Mouse (Mus musculus) Muller cell, postnatal 12 days (primary cell): Measurements from ENCODE around the gene Fbxo27.
"Not testable (repeated sequence)": the region's sequence is repeated elsewhere in the genome, so short reads cannot be mapped to it uniquely, and the experiment has no call there.

ENCODE experiments used
- DNase-seq: peaks from one replicate; pipeline ENCODE4 v3.0.0-alpha.2; 2015; ENCODE audit errors: inconsistent ontology term

Fbxo27 gene

DNA sequence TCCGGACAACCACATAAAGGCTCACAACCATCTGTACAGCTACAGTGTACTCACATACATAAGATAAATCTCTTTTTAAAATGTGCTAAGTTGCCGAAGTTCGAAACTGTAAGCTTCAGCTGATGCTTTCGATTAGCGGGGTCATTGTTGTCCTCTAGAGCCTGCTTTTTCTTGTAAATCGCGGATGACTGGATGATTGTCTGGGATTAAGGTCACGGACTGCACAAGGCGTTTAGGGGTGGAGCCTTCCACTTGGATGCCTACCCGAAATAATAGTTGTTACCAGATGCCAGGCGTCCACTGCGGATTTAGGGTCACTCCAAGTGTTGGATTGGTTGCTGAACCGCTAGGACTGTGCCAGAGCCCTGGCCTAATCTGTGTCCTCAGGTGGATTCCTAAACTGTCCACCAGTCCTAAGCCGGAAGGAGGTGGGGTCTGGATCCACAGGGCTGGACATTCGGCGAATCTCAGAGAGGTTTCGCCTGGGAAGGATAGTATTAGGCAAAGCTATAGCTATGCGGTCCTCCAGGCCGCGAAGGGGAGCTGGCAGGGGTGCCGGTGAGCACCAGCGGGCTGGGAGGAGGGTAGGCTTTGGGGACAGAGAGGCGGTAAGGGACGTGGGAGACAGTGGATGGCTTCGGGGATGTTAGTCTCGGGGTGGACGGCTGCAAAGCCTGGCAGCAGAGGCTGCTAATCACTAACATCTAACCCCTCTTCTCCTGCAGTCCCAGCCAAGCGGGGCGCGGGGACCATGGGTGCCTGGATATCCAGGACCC lies at the start of gene Fbxo27:
Gene Fbxo27 (plus strand): TSS at position 305 of the 776 bp plus-strand sequence.
- peak; percentile 66 for DNase-seq

DNA sequence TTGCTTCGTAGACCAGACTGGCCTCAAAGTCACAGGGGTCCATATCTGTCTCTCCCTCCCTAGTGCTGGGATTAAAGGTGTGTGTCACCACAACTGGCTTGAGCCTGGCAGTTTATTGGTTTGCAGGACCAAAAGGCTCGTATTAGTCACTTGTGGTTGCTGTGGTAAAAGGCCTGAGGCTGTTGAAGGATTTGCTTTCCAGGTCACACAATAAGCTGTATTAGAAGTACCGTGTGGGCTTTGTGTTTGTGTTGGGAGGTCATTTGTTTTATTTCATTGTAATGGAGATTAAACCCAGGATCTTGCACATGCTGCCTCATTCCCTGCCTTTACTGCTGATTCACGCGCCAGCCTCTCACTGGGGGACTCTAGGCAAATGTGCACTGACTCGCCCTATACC lies 47.3 kb upstream of the Fbxo27 start:
- peak; percentile 21 for DNase-seq

DNA sequence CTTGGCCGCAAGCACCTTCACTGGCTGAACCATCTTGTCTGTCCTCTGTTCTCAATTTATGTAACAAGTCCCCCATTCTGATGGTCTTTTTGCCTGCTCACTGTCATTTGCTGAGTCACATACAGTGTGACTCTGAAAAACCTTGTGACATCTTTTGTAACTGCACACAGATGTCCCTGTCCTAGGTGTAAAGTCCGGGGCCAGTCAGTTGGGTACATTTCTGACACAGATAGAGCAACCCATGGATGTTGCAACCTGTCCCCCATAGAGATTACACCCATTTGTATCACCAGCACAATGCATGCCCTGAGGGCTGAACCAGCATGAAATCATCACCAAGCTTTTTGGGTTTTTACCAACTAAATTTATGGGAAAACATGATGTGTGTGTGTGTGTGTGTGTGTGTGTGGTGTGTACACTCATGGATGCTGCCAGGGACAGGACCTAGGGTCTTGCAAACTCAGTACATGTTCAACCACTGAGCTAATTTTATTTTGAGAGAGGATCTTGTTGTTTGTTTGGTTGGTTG lies 46.6 kb upstream of the Fbxo27 start:
- no peak for DNase-seq

DNA sequence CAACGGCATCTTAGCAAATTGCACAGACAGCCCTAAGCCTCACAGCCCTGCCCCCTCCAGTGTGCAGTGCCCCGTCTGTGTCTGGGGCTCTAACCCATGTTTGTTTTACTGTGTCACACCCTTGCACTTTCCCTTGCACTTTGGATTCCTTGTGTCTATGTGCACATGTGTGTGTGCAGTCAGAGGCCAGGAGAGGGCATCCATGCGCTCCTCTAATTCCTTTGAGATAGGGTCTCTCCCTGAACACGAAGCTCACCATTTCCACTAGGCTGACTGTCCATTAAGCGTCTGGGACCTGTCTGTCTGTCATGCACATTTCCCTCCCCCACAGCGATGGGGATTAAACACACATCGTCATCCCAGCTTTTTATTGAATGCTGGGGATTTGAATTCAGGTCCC lies 45.6 kb upstream of the Fbxo27 start:
- DNase-seq = no peak

DNA sequence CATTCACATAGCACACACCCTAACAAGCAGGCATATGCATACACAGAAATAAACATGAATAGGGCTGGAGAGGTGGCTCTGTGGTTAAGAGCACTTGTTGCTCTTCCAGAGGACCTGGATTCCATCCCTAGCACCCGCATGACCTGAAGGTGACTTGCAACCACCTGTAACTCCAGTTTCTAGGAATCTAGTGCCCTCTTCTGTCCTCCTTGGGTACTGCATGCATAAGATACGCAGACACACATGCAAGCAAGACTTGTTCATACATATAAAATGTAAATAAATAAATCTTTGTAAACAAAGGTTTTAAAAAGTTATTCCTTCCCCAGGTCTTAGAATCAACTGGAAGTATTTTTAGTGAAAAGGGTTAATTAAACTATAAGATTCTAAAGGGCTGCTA lies 41.5 kb upstream of the Fbxo27 start:
- DNase-seq = no peak

DNA sequence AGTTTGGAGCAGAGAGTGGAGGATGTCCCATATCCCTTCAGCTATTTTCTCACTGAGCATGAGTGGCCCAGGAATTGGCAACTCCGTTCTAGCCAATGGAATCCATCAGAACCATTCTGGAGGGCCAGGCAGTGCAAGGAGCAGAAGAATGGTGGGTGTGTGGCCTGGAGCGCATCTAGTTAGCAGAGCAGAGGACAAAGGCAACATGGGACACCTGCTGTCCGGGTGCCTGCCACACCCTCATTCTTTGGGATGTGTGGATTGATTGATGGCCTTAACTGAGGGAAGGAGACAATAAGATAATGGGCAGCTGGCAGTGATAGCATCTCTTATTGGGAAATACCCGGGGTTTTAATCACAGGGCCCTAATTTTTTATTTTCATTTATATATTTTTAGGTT lies 36.2 kb upstream of the Fbxo27 start:
- no peak for DNase-seq

DNA sequence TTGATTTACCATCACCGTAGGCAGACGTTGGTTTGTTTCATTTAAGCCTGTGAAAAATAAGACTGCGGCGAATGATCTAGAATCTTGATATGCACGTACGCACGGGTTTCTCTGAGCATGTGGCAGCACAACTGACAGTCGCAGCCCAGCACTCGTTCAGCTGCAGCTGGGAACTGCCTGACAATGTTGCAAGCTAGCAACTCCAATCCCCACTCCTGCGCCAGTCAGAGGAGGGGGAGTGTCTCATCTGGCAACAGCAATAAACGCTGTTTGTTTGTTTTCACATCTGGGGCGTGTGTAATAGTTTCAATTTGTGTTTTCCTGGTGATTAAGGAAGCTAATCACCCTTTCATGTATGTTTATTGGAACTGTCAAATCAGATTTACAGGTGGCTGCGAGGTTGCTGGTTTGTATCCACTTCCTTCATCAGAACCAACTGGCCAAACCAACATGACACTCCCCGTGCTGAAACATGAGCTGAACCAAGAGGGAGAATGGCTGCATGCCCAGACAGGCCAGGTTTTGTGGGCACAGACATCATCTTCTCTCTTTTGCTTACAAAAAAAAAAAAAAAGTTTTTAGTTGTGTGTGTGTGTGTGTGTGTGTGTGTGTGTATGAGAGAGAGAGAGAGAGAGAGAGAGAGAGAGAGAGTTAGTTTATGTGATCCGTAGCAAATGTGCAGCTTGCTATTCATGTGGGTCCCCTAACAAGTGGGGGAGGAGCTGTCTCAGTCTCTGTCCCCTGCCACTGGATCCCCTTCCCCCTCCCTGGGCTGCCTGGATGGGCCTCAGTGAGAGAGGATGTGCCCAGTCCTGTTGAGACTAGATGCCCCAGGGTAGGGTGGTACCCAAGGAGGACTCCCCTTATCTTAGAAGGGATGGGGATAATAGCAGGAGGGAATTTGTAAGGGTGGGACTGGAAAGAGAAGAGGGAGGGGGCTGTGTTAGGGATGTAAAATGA lies 26.7 kb upstream of the Fbxo27 start:
- peak; percentile 72 for DNase-seq

DNA sequence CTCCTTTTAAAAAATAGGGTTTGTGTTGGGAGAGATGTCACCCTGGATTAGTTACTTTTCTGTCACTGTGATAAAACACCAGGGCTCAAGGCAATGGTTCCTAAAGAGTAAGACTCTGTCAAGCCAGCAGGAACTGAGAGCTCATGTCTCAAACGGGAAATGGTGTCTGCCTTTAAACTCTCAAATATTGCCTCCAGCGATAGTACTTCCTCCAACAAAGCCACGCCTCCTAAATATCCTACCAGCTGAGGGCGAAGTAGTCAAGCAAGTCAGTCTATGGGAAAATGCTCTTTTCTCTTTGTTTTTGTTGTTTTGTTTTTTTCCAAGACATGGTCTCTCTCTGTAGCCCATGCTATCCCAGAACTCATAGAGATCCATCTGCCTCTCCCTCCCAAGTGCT lies 21.5 kb upstream of the Fbxo27 start:
- no peak for DNase-seq

DNA sequence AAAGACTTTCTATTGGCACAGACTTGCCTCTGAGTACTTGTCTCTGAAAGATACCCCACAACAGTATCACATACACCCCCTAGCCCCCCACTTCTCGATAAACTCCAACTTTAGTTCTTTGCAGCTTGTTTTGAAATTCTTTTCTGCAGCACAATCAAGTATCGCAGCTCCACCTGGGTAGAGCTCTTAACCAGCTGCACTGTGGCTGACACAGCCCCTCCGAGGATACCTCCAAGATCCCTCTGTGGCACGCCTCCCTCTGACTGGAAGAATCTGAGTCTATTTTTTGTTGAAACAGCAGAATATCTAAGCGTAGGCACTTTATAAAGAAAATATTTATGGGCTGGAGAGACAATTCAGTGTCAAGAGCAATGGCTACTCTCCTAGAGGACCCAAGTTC lies 20.4 kb upstream of the Fbxo27 start:
- no peak for DNase-seq

DNA sequence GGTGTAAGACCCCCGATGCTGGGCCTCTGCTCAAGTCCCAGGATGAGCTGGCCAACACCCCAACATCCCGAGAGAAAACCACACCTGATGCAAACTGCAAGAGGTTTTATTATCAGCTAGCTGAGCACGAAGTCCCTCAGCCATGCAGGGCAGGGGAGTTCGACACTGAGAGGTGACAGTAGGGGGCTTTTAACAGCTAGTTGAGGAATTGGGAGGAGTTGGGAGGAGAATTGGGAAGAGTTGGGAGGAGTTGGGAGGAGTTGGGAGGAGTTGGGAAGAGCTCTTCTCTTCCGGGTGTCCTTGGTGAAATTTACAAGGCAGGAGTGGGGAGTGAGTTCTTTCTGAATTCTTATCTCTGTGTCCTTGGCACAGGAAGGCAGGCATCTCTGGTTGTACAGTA lies 19.9 kb upstream of the Fbxo27 start:
- DNase-seq = not testable (repeated sequence)

DNA sequence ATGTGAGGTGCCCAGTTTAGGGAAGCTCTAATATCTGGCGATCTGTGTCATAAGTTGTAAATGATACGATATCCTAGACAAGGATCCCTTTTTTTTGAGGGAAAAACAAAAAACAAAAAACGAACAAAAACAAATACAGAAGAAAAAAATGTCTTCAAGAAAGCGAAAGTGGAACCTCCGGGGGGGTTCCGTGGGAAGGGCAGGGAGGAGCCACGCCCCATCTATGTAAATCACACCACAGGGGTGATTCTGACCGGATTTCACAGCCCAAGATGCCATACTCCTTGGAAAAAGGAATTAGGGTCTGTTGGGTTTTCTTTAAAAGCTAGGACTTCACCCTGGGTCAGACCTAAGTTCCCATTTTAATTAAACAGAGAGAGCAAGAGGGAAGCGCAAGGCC lies 17.7 kb upstream of the Fbxo27 start:
- DNase-seq = no peak

DNA sequence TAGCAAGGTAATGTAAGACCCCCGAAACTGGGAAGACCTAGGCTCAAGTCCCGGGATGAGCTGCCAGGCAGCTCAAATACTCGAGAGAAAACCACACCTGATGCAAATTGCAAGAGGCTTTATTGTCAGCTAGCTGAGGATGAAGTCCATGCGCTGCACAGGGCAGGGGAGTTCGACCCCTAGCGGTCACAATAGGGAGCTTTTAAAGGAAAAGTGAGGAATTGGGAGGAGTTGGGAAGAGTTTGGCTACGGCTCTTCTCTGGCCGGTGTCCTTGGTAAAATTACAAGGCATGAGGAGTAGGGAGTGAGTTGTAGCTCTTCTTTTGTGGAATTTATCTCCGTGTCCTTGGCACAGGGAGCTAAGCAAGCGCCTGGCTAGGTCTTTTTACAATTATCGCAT lies 16.9 kb upstream of the Fbxo27 start:
- DNase-seq = no peak

DNA sequence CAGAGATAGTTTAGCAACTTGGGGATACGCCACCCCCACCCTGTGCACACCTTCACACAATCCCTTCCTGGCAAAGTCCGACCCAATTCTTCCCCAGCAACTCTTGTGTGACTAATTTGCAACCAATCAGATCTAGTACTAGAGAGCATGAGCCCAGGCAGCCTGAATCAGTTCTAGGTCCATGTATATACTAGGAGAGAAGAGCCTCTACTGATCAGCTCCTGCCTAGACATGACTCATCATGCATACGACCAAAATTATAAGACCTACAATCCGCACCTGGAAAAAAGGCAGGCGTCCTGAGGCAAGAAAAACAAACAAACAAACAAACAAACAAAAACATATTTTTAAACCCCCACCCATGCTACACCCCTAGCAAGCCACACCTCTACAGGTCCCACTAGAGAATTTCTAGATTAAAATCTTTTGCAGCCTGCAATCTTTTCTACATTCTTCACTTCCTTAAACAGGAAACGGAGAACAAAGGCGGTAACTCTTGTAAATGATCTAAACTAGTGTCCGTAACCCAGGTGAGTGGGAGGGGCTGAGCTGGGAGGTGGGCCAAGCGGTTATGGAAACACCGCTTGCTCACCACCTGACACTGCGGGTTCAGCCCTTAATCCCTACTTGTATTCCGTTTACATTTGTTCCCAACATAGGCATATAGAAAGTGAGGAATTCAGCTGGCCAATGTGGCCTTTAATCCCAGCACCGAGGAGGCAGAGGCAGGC lies 15.7 kb upstream of the Fbxo27 start:
- DNase-seq = no peak

DNA sequence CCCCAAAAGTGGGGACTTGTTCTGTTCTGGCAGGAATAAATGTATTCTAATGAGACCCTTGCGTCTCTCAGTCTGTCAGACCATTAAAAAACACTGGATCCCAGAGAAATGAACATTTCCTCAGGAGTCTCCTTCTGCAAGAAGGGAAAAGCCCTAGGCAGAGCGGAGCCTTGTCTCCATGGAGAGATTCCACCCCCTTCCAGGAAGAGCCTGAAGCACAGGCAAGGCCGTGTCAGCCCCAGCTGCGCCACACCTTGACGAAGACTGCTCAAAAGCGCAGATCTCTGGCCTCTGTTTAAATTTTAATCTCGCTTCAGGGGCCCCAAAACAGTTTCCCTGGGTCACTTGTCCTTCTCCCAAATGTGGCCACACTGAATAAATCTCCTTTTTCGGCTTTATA lies 15.0 kb upstream of the Fbxo27 start:
- DNase-seq = no peak

DNA sequence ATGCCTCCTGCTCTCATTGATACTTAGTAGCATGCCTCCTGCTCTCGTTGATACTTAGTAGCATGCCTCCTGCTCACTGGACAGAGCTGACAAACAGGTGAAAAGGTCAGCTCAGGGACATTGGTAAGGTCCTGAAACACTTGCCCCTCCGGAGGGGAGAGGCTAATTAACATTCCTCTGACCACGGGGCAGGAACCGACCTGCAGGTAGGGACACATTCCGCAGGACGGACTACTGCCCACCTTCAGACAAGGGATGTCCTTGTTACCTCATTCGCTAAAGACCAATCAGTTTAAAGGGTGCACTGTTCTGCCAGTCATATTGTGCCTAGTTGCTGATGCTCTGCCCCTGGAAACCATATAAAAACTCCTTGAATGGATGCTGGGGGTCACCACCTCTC lies 1.6 kb upstream of the Fbxo27 start:
- DNase-seq = no peak

DNA sequence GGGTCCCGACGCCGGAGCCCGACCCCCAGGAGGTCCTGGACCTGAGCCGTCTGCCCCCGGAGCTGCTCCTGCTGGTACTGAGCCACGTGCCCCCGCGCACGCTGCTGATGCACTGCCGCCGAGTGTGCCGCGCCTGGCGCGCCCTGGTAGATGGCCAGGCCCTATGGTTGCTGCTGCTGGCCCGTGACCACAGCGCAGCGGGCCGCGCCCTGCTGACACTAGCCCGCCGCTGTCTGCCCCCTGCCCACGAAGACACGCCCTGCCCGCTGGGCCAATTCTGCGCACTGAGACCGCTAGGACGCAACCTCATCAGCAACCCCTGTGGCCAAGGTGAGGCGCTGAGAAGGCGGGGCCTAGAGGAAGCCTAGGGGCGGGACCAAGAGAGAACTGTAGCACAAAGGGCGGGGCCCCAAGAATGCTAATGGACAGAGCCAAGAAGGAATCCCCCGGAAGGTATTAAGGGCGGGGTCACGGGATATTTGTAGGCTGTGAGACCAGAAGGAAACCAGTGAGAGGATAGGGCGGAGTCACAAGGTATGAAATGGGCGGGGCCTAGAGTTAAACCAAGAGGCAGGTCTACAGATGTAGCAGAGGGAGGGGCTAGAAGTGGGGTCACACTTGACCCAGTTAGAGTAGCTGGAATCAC lies 795 bp downstream of the Fbxo27 start:
- DNase-seq = peak; percentile 88

DNA sequence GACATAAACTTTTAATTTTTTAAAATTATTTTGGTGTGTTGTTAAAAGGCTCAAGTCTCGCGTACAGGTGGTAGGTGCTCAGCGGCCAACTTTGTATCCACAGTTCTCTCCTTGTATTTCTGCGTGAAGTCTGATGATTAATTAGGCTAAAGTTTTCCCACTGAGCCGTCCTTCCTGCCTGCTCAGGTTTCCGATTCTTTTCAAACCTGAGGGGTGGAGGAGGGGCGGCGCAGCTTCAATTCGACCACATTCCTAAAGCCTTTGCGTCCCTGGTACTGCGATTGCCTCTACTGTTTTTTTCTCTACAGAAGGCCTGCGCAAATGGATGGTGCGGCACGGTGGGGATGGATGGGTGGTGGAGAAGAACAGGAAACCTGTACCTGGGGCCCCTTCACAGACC lies 1.8 kb downstream of the Fbxo27 start:
- peak; percentile 15 for DNase-seq

DNA sequence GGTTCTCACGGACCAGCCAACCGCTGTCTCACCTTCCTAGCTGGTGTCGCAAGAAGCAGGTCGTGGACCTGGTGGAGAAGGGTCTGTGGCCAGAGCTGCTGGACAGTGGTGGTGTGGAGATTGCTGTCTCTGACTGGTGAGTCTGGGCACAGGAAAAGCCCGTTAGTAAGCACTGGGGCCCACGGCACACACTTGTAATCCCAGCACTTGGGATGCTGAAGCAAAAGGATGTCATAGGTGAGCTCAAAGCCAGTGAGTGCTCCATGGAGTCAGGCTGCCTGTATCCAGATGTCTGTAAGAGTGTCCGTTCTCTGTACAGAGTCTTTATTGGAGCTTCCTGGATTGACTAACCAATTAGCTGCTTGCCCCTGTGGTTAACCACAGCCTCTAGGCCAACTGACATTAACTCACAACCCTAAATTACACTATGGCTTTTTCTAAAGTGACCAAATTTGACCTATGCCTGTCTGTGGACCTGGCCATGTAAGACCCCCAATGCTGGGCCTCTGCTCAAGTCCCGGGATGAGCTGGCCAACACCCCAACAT lies 2.4 kb downstream of the Fbxo27 start:
- DNase-seq = no peak

DNA sequence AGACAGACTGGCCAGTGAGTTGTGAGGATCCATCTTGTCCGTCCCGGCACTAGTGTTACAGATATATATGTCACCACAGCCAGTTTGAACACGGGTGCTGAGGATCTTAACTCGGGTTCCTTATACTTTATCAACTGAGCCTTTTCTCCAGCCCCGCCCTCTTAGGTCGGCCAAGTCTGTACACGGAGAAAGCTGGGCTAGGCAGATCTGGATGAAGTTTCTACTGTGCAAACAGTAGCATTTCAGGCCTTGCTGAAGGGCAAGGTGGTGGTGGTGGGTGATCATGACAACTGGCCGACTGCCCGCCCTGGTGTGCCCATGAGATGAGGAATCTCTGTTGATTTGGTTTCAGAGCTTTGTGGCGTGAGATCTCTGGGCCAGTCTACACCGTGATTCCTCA lies 4.6 kb downstream of the Fbxo27 start:
- DNase-seq = no peak

DNA sequence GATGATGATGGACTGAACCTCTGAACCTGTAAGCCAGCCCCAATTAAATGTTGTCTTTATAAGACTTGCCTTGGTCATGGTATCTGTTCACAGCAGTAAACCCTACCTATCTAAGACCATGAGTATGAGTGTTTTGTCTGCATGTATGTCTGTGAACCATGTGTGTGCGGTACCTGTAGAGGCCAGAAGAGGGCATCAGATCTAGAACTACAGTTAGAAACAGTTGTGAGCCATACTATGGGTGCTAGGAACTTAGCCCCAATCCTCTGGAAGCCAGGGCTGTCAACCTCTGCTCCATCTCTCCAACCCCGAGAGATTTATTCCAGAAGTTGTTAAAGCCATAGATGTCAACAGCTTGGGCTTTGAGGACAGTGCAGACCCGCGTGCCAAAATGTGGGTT lies 7.6 kb downstream of the Fbxo27 start:
- no peak for DNase-seq

DNA sequence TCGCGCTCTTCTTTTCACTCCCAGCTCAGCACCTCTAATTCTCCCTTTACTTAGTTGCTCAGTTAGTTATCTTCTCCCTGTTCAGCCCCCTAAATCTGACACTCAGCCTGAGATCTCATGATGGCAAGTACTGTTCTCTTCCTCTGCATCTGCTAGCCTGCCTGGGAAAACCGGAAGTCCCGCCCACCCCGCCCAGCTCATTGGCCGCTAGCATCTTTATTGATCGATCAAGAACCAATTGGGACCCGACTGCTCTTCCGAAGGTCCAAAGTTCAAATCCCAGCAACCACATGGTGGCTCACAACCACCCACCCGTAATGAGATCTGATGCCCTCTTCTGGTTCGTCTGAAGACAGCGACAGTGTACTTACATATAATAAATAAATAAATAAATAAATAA lies 8.7 kb downstream of the Fbxo27 start:
- not testable (repeated sequence) for DNase-seq
